Mouse (Mus musculus): ENCODE data around the gene Olfr612.

- TF ChIP-seq CTCF (IDR thresholded peaks at IDR 0.05; ENCODE audit: insufficient read depth, low read depth, low read length), result no peak
- TF ChIP-seq POLR2A (IDR thresholded peaks at IDR 0.05; ENCODE audit: insufficient read depth, low read depth, low read length), result no peak
These were observed 47.3 kb upstream of the Olfr612 start, which contains the start of gene Olfr618 for GRCm38 (mm10) chr7:103589803-103590202.
